Mouse (Mus musculus) lung, postnatal 0 days (tissue): Measurements from ENCODE around the gene Vezt.

ENCODE experiments used
- CTCF ChIP-seq: IDR thresholded peaks from 2 replicates; pipeline ENCODE4 v1.5.1; 2016; ENCODE audit warnings: antibody characterized with exemption, mild to moderate bottlenecking
- EP300 ChIP-seq: IDR thresholded peaks from 2 replicates; pipeline ENCODE4 v1.6.1; 2016; ENCODE audit warnings: antibody characterized with exemption, mild to moderate bottlenecking, control low read depth

DNA sequence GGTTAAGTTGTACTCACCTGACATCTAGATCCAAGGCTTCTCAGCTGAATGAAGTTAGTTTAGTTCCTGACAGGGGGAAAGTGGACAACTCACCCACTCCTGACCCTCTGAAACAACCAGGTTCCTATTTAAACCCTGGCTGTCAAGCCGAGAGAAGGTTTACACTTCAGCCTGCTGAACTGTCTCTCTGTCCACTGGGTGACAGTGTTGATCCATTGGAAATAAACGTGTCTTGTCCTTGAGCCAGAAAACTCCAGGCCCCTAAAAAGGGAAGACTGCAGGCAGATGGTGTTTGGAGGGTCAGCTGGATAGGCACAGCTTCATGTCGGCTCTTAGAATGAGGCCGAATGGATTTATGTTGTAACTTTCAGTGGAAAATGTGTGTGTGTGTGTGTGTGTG is 90.3 kb downstream of the Vezt start:
- TF ChIP-seq CTCF (peak; percentile 87), EP300 (no peak)
